Mouse (Mus musculus) retina, embryonic 14.5 days (tissue): ENCODE results near the gene Plekha7.

Source experiments
- DNase-seq: peaks from one replicate; pipeline ENCODE4 v3.0.0-alpha.2; 2015; ENCODE audit warnings: low spot score

The Plekha7 gene

DNA sequence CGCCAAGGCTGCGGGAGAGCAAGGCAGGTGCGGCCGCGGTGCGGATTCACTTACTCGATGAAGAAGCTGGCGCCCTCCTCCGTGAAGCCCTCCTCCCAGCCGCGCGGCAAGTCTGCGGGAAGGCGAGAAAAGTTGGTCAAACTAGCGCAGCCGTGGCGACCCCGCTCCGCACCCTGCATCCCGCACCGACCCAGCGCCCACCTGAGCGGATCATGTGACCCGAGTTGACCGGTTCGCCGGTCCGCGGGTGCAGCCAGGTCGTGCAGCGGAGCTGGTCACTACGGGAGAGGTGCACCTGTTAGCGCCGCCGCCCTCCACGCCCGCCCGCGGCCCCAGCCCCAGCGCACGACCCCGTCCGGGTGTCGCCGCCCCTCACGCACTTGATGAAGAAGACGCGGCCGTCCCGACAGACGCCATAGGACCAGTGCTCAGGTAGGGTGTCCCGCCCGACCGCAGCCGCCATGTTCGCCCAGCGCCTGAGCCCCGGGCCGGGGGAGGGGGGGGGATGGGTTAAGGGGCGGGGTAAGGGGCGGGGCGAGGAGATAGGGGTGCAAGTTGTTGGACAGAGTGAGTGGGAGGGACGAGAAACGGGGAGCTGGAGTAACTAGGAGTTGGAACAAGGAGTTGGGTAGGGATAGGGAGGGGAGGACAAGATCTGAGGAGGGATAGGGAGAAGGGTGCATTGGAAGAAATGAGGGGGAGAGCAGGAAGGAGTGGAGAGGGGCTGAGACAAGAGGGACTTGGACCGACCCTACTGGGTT lies at the start of gene Plekha7:
Plekha7 (minus strand) TSS at position 506 of the 761 bp plus-strand sequence.
- DNase-seq, result peak; percentile 72

DNA sequence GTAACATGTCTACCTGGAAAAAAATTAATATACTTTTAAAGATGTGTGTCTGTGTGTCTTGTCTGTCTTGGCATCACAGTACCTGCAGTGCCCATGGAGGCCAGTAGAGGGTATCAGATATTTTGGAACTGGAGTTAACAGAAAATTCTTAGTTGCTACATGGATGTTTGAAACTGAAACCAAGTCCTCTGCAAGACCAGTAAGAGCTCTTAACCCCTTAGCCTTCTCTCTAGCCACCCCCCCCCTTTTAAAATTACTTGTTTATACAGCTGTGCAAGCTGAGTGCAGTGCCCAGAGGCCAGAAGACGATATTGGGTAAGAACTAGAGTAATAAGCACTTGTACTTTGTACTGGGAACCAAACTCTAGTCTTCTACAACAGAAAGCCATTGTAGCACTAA lies 28.1 kb upstream of the Plekha7 start:
- peak; percentile 67 for DNase-seq

DNA sequence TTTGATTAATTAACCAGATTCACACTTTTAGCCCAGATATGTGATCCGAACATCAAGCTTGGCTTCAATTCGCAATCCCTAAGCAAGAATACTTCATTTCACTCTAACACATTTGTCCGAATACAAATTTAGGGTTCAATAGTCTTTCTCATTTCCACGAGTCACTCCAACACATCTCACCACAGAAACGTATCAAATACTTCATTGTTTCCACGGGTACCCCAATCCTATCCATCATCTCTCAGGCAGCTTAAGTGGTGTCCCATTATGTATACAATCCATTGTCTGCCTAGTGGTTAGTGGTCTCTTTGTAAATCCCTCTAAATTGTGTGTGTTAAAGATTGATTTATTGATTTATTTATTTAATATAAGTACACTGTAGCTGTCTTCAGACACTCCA lies 27.0 kb upstream of the Plekha7 start:
- no peak for DNase-seq

DNA sequence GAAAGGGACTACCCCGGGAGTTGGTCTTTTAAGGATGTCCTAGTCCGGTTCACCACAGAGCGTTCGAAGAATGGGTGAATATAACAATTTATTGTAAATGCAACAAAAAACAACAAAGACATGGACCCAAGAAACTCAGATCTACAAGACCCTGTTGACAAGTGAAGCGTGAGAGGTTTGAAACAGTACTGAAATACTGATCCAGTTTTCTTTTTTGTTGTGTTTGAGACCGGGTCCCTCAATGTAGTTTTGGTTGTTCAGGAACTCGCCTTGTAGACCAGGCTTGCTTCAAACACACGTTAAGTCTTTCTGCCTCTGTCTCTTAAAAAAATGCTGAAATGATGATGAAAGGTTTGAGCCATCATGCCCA lies 26.5 kb upstream of the Plekha7 start:
- DNase-seq, result no peak

DNA sequence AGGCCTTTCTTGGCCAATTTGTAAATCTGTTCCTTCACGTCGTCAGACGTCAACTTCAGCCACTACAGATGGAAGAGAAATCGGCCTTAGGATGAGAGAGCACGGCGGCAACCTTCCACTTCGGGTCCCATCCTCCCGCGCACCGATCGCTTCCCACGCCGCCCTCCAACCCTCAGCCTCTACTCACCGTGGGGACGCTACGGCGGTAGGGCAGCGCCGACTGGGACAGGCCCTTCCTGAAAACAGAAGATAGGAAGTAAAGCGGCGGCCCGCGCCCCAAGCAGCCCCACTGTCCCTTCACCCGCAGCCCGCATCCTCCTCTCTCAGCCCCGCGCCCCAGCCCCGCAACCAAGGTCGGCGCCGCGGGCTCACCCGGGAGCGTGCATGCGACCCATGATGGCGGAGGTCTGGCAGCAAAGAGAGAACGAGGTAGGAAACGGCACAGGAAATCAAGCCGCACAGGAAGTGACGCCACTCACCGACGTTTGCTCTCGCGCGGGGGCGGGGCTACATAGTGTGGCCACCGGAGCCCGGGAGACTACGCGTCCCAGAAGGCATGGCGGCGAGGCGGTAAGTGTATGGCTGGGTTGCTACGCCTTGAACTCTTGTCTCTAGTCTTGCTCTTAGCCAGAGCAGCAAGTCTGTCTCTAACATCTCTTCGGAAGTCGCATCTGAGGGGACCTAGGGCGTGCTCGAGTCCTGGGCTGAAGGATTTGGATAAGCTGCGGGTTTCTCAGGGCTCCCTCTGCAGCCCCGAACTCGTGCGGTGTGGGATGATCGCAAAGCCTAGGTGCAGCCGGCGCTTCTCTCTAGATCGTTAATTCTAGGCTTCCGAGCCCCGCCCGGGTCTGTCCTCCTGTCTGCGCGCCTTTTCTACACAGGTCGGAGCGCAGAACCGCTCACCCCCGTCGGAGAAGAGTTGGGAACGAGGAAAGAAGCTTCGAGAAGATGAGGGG lies 25.8 kb upstream of the Plekha7 start, which contains the start of gene Rps13:
Rps13 (minus strand) TSS at position 483 of the 956 bp plus-strand sequence.
- DNase-seq, result peak; percentile 98

DNA sequence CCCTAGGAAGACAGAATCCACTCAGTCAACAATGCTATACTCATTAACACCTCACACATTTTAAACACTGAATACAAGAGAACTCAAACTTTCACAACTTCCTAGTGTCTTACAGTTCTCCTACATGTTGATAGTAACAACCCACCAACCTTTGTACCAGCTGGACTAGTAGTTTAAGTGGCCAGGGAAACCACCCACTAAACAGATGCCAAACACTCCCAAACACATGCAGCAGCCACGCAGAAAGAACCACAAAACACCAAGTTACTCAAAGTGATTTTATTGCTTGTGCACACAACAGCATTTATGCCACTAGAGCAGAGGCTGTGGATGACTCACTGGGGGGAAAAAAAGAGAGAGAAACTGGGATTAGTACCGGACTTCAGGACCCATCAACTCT lies 23.1 kb upstream of the Plekha7 start:
- DNase-seq, result no peak

DNA sequence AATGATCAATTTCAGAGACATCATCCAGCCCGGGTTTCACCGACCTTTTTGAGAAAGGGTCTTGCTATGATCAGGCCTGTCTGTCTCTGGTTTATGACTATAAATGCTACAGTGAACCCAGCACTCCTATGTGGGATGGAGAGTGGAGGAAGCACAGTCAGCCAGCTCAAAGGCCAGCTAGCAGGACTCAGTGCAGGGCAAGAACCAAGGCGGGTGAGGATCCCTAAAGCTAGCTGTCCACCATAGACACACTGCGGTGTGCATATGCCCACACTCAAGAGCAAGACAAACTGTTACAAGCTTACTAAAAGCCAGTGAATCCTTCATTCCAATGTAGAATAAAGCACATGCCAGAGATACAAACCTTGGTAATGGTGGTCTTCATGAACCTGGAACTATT lies 21.7 kb upstream of the Plekha7 start:
- no peak for DNase-seq

DNA sequence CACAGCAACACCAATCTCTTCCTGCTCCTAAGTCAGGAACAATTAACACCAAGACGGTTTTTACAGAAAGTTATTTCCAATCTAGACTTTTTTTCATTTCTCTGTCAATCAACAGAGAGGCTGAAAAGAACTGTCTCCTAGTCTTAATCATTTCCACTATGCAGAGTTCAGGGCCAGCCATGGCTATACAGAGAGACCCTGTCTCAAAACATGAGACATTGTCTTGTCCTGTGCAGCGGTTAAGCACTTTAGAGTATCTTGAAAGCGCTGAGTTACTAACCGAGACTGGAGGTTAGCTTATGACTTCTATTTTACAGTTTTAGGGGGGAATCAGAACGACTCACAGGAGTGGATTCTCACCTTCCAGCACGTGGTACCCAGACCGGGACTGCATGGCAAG lies 20.6 kb upstream of the Plekha7 start:
- DNase-seq, result no peak

DNA sequence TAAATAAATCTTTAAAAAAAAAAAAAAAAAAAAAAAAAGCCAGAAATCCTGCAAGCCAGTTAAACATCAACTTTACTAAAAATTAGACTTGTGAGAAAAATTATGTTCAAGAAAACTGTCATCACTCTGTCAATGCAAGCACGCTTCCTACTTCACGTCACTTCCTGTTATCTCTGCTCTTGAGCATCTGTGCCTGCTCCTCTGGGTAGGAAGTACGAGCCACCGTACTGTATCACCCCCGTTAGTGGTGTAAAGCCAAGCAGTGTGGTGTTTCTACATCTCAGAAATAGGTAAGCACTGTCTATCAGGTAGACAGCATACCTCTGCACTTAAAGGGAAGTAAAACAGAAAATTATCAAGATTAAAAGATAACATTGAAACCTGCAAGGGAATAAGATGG lies 19.7 kb upstream of the Plekha7 start:
- DNase-seq, result no peak

DNA sequence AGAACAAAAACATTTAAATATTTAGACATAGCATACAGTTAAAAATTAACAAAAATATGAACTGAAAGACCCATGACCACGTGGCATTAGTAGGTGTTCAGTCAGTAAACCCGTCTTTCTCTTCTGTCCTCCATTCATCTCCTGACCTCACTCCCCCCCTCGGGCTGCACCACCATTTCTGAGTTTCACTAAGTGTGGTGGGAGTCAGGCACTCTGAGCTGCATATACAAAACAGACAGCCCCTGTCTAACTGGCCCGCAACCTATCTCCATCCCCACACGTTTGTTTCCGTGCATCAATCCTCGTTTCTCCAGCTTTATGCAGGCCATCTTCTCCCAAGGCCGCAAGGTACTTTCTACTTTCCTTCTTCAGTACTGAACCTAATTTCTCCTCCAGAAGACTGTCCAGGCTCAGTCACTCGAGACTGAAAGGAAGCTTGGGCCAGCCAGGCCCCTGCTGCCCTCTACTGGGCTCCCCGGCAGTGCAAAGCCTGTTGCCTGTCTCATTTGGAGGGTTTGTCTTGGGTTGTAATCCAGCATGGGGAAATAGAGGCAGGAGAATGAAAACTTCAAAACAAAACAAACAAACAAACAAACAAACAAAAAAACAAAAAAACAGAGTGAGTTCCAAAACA lies 15.3 kb upstream of the Plekha7 start:
- peak; percentile 85 for DNase-seq

DNA sequence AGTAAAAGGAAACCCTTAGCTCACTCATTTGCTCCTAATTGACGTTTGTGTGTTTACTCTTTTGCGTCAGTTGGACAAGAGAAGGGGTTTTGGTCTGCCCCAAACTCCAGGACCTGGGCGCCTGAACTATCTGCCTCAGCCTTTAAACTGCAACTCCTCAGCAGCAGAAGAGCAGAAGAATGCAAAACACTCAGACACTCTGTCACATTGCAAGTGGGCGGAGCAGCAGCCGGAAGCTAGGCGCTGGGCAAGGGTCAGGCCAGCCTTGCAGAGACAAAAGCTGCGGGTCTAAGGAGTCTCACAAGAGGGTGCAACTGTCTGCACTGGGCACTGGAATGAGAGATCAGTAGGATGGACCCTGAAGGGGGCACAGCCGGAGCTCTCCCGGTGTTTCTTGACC lies 1.3 kb upstream of the Plekha7 start:
- DNase-seq, result peak; percentile 59

DNA sequence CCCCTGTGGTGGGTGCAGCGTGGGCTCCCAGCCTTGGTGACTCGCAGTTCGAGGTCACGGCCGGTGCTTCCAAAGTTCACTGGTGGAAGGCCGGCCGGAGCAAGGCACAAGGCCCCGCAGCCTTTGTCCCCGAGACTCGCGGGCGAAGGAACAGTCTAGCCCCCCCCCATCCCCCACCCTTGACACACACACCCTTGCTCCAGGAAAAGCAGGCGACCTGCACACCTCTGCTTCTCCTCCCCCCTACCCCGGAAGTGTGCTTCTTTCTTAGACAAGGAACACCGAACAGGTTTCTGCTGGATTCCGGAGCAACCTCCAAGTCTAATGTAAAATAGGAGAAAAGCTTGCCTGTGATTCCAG lies 436 bp upstream of the Plekha7 start:
- DNase-seq, result no peak

DNA sequence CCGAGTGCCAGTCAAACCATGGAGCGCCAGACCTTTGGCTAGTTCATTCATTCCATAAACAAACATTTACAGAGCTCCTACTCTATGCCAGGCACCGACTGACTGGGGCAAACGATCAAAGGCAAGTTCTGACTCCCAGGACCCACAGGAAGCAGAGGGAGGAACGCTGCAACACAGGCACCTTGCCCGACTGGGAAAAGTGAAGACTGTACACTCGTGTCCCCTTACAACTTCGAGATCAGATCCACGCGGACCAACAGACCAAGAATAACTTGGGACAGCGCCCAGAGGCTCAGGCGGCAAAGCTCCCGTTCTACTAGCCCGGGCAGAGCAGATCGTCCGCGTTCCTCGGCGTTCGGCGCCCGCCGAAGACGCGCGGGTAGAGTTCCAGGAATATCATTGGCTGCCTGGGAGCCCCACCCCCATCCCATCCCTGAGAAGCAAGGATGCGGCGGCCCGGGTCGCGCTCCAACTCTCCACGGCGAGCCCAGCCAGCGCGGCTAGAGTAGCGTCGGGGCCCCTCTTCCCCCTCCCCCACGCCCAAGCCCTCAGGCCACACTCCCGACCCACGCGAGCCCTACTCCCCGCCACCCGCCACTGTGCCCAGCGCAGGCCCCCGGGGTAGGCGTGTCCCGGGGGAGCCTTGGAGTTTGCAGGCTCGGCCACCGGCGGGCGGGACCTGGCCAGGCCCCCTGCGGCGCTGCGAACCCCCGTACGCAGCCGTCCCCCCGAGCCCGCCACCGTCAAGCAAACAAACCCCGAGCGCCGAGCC lies 891 bp downstream of the Plekha7 start:
- peak; percentile 83 for DNase-seq

DNA sequence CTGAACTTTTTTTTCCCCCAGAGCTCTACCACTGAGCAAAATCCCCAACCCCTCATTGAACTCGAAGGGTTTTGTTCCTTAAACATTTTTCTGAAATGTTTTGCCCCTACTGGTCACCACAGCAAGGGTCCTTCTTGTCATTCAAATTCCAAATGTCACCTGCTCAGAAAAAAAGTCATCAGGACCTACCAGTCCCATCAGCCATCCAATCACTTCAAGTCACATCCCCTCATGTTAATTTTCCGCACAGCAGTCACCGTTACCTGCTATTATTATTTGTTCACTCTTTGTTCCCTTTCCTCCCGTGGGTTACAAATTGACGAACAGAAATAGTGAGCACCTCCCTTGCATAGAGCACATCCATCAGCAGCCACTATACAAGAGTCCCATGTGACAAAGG lies 1.6 kb downstream of the Plekha7 start:
- no peak for DNase-seq

DNA sequence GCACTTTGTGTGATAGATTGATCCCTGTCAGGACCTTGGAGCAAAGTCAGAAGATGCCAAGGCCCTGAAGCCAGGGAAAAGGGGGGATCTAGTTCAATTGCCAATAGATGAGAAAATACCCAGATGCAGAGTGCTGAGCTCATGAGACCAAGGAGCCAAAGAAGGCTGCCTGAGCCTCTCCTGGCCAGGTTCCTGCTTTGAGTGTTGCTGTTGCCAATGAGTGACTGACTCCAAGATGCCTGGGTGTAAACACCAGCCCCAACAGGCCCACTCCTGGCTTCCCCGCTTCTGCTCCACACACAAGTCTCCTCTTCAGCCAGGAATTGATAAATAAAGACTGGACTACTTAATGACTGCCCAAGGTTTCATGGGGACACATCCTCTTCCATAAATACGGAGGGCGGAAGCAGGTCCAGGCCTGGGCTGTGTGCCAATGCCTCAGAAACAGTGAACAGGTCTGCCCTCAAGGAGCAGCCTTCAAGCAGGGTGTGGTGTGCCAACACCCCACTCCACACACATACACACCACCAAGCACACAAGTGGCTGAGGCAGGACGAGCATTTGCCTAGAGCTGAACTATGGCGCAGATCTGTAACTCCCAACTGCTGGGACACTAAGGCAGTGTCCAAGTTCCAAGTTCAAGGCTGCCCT lies 6.4 kb downstream of the Plekha7 start:
- no peak for DNase-seq

DNA sequence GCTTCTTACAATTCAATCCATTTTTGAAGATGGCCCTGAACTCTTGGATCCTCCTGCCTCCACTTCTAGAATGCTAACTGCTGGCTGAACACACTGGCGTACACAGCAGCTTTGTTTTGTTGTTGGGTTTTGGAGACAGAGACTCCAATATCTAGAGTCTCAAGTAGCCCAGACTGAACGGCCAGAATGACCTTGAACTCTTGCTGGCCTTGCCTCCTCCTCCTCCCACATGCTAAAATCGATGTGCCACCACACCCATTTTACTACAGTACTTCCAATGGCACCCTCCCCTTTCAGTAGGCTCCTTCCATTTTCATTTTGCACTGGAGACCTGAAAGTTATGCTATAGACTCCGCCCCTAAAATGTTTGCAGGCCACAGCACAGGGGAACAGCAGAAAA lies 7.0 kb downstream of the Plekha7 start:
- DNase-seq, result no peak

DNA sequence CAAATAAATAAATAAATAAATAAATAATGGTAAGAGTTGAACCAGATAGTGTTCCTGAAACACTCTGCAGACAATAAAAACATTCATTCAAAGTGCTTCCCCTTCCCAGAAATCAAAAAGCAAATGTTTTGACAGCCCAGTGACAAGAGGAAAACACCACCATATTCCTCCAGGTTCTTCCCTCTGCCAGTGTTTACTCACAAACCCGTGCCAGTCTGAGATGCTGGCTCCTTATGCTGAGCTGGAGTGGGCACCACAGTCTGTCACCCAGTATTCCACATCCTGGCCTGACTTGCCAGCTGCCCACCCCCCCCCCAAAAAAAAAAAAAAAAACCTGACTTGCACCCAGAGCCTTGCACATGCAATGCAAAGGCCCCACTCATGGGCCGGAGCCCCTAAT lies 9.3 kb downstream of the Plekha7 start:
- DNase-seq, result no peak

DNA sequence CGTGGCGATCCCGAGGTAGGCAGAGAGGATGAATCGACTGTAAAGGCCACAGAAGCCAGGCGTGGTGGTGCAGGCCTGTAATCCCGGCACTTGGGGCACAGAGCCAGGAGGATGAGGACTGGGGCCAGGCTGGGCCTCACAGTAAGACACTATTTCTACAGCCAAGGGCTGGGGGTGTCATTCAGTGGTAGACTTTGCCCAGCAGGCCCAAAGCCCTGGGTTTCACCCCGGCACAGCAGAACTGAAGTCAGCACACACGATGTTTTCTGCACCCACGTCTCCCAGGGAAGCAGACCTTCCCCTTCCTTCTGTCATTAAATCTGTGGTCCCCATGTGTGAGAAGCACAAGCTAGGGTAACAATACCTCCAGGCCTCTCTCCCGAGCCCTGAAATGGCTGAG lies 9.8 kb downstream of the Plekha7 start:
- no peak for DNase-seq

DNA sequence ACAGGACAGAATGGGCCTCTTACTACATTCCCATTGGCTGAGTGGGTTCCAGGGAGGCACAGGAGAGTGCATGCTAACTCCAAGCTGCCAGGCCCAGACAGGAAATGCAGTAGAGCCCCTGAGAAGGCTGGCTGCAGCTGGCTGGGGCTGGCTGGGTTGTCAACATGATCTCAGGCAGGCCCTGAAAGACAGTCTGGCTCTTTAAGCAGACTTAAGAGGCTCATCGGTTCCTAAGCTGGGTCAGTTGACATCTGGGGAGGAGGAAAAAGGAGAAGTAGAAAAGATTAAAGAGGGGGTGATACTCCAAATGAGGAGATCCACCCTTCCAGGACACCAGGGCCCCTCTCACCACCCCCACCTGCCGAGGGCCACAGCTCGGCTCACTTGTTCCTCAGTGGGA lies 13.2 kb downstream of the Plekha7 start:
- no peak for DNase-seq

DNA sequence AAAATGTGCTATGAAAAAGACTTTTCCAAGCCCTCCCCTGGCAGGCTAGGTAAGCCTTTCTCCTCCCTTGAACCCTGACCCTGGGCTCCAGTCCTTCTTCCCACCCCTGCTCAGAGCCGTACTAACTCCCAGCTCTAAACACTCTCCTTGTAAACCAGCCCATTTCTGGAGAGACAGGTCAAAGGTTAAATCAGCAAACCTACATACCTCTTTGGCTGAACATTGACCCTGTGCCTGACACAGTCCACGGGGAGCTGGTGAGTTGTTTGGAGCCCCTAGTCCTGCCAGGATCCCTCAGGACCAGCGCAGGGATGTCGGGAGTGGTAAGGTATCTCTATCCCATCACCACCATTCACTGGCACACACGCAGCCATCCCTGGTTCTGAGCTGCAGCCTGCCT lies 15.8 kb downstream of the Plekha7 start:
- DNase-seq, result no peak

DNA sequence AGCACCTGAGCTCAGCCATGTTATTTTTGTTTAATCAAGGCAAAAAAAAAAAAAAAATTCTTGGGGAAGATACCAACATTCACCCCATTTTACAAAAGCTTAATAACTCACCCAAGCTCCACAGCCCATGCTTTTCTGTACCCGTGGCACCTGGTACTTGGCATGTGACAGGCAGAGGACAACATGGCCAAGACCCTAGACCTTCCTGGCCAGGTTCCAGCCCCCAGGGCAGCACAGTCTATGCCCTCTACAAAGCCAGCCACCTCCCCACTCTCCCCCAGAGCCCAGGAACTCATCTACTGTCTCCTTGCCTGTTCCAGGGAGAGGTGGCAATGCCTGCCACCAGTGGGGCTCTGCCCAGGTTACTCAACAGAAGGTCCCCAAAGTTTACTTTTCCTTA lies 17.6 kb downstream of the Plekha7 start:
- DNase-seq, result no peak

DNA sequence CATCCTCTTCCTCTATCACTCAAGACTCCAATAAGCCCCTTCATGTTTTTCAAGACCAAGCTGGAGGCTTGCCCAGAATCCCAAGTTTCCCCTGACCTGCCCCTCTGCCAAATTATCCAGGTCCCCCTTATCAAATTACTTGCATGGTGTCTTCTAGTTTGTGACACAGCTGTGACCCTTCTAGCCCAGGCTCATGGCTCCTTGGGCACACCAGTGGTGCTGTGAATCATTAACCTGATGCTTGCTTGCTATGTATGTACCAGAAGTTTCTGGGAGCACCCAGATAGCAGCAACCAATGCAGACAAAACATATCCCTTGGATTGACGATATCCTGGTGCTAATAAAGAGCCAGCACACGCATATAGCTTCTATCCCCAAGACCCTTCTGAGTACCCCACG lies 19.2 kb downstream of the Plekha7 start:
- DNase-seq, result no peak
